Mouse (Mus musculus): ENCODE measurements at regions not wholly inside any gene's neighbourhood (a gene's known extent, or its start where the extent isn't known, plus 50 kb on each side); places are given as distances from the start of the nearest gene placed in this dataset.

GRCm38 (mm10) chr15:10898715-10899486 is 53.2 kb upstream of the C1qtnf3 start:
- Histone ChIP-seq H3K27me3 (replicated peaks; ENCODE audit: low read depth, poor library complexity, severe bottlenecking) (no peaks in the 10 kb centered on the region), H3K4me3 (no peak overlapping the region), H3K27ac (replicated peaks) (no peak overlapping the region), H3K4me1 (peaks cover 8% of the 10 kb centered on the region; the same call in 1 of the 2 replicates), H3K36me3 (replicated peaks) (no peaks in the 10 kb centered on the region), H3K9me3 (no peaks in the 10 kb centered on the region)
- 78% methylated on average over 4 of the region's 4 CpGs for WGBS
- DNase-seq (ENCODE audit: low spot score), result no peak

GRCm38 (mm10) chr15:10899904-10900303 is 52.2 kb upstream of the C1qtnf3 start:
- Histone ChIP-seq H3K27me3 (replicated peaks; ENCODE audit: low read depth, poor library complexity, severe bottlenecking) (no peaks in the 10 kb centered on the region), H3K27ac (replicated peaks) (no peak overlapping the region), H3K4me3 (no peak overlapping the region), H3K36me3 (replicated peaks) (no peaks in the 10 kb centered on the region), H3K9me3 (no peaks in the 10 kb centered on the region), H3K4me1 (peaks cover 8% of the 10 kb centered on the region; the same call in 1 of the 2 replicates)
- DNase-seq (ENCODE audit: low spot score), result no peak
- WGBS, result 82% methylated on average over 7 of the region's 7 CpGs

GRCm38 (mm10) chr15:10901075-10901474 is 51.1 kb upstream of the C1qtnf3 start:
- peak; percentile 25 for DNase-seq (ENCODE audit: low spot score)
- Histone ChIP-seq H3K9me3 (no peaks in the 10 kb centered on the region), H3K36me3 (replicated peaks) (no peaks in the 10 kb centered on the region), H3K4me1 (peaks cover 8% of the 10 kb centered on the region; the same call in 1 of the 2 replicates), H3K4me3 (no peak overlapping the region), H3K27me3 (replicated peaks; ENCODE audit: low read depth, poor library complexity, severe bottlenecking) (no peaks in the 10 kb centered on the region), H3K27ac (replicated peaks) (no peak overlapping the region)
- WGBS, result 54% methylated on average over 3 of the region's 3 CpGs

- no peaks in the 10 kb centered on the region for H3K36me3 ChIP-seq (replicated peaks)
- no peak for DNase-seq (ENCODE audit: low spot score)
- WGBS, result 63% methylated on average over 1 of the region's 1 CpGs
These were observed 50.3 kb upstream of the C1qtnf3 start for GRCm38 (mm10) chr15:10901745-10902262.

More at GRCm38 (mm10) chr15:10901745-10902262, 50.3 kb upstream of the C1qtnf3 start:
- Histone ChIP-seq H3K9me3 (no peaks in the 10 kb centered on the region), H3K27me3 (replicated peaks; ENCODE audit: low read depth, poor library complexity, severe bottlenecking) (no peaks in the 10 kb centered on the region), H3K4me3 (no peak overlapping the region), H3K27ac (replicated peaks) (no peak overlapping the region; the same call in 1 of the 2 replicates), H3K4me1 (peaks cover 8% of the 10 kb centered on the region; the same call in 1 of the 2 replicates)
